Mouse (Mus musculus) neural tube, embryonic 11.5 days (tissue): ENCODE results near the gene Pigb. TPM values are rescaled to one million over a fixed set of nuclear protein-coding genes. Genes with fewer than 3 reads are reported as not detected.

ENCODE experiments used
- ATAC-seq: fragments of 200-750 bp; cut with Nextera tagmentation; 2 replicates; pipeline ENCODE4 v1.8.0; 2017; ENCODE audit warnings: moderate number of reproducible peaks, mild to moderate bottlenecking, moderate TSS enrichment, moderate library complexity; ENCODE audit not compliant: insufficient read depth, low FRiP score, low TSS enrichment
- DNase-seq: peaks from one replicate; pipeline ENCODE4 v3.0.0-alpha.2; 2015; ENCODE audit warnings: low spot score
- H3K27ac ChIP-seq: fragments of 300-500 bp; sonication (generic); 2 replicates; pipeline ENCODE4 v1.5.1; 2014; ENCODE audit warnings: low read depth, mild to moderate bottlenecking, low read length
- H3K27me3 ChIP-seq: fragments of 300-500 bp; sonication (generic); 2 replicates; pipeline ENCODE4 v1.6.1; 2014; ENCODE audit warnings: mild to moderate bottlenecking, low read length, mixed read lengths; ENCODE audit not compliant: control insufficient read depth, insufficient read depth
- H3K36me3 ChIP-seq: fragments of 300-500 bp; sonication (generic); 2 replicates; pipeline ENCODE4 v1.6.1; 2014; ENCODE audit warnings: mild to moderate bottlenecking, low read length, moderate library complexity, mixed read lengths; ENCODE audit not compliant: control insufficient read depth, insufficient read depth
- H3K4me1 ChIP-seq: fragments of 300-500 bp; sonication (generic); 2 replicates; pipeline ENCODE4 v1.6.1; 2014; ENCODE audit warnings: low read length, mixed read lengths; ENCODE audit not compliant: control insufficient read depth, insufficient read depth
- H3K4me2 ChIP-seq: fragments of 300-500 bp; sonication (generic); 2 replicates; pipeline ENCODE4 v1.6.1; 2014; ENCODE audit warnings: low read depth, mild to moderate bottlenecking, moderate library complexity
- H3K4me3 ChIP-seq: fragments of 300-500 bp; sonication (generic); 2 replicates; pipeline ENCODE4 v1.5.1; 2014; ENCODE audit warnings: low read depth, low read length
- H3K9ac ChIP-seq: fragments of 300-500 bp; sonication (generic); 2 replicates; pipeline ENCODE4 v1.6.1; 2014; ENCODE audit warnings: mild to moderate bottlenecking, low read length
- H3K9me3 ChIP-seq: fragments of 300-500 bp; sonication (generic); 2 replicates; pipeline ENCODE4 v1.6.1; 2016; ENCODE audit warnings: low read length; ENCODE audit not compliant: control insufficient read depth
- WGBS: fragments of 180-500 bp; shearing (Covaris S2); extraction: QIAGEN DNeasy Blood & Tissue Kit; methylation state at CpG from one replicate; pipeline ENCODE4 v1.1.7; 2014; 5-methylcytosine and 5-hydroxymethylcytosine counted together
- polyA plus RNA-seq: library from polyadenylated mRNA; unstranded; fragments of >200 nt; fragmentation: Nextera tagmentation; extraction: Ambion mirVana; gene quantifications from 2 replicates; pipeline ENCODE4 v1.2.1, GENCODE M21; 2014

The Pigb gene
- polyA plus RNA-seq, 1 experiment from 2014 or later, result 17.7 TPM

- Histone ChIP-seq H3K4me3 (no peak overlapping the region), H3K27ac (no peak overlapping the region), H3K36me3 (no peaks in the 10 kb centered on the region), H3K27me3 (no peaks in the 10 kb centered on the region), H3K9ac (no peak overlapping the region), H3K4me2 (no peak overlapping the region), H3K9me3 (no peaks in the 10 kb centered on the region), H3K4me1 (no peaks in the 10 kb centered on the region)
- ATAC-seq (no peak), DNase-seq (no peak)
- WGBS, result 93% methylated on average over 3 of the region's 3 CpGs
Measured at GRCm38 (mm10) chr9:73006175-73006574, 34.0 kb downstream of the Pigb start.

GRCm38 (mm10) chr9:73005106-73005505 lies 35.1 kb downstream of the Pigb start:
- no peaks in the 10 kb centered on the region for H3K36me3 ChIP-seq
- no peak overlapping the region for H3K4me3 ChIP-seq
- ATAC-seq (no peak), DNase-seq (no peak)
- H3K27me3 ChIP-seq, result no peaks in the 10 kb centered on the region
- no peak overlapping the region for H3K9ac ChIP-seq
- no peak overlapping the region for H3K27ac ChIP-seq
- H3K4me2 ChIP-seq, result no peak overlapping the region
- H3K9me3 ChIP-seq, result no peaks in the 10 kb centered on the region
- 88% methylated on average over 6 of the region's 6 CpGs for WGBS
- H3K4me1 ChIP-seq, result no peaks in the 10 kb centered on the region

GRCm38 (mm10) chr9:73004076-73004475 lies 36.1 kb downstream of the Pigb start:
- 86% methylated on average over 8 of the region's 8 CpGs for WGBS
- Histone ChIP-seq H3K4me1 (no peaks in the 10 kb centered on the region), H3K9me3 (no peaks in the 10 kb centered on the region), H3K27ac (no peak overlapping the region), H3K4me3 (no peak overlapping the region), H3K27me3 (no peaks in the 10 kb centered on the region), H3K4me2 (no peak overlapping the region), H3K36me3 (no peaks in the 10 kb centered on the region), H3K9ac (no peak overlapping the region)
- ATAC-seq (no peak), DNase-seq (no peak)

- Histone ChIP-seq H3K4me2 (no peak overlapping the region), H3K27me3 (no peaks in the 10 kb centered on the region), H3K4me3 (no peak overlapping the region), H3K9ac (no peak overlapping the region), H3K27ac (no peak overlapping the region), H3K36me3 (no peaks in the 10 kb centered on the region), H3K4me1 (no peaks in the 10 kb centered on the region), H3K9me3 (no peaks in the 10 kb centered on the region)
- 74% methylated on average over 3 of the region's 3 CpGs for WGBS
- no peak for ATAC-seq
- no peak for DNase-seq
Measured at GRCm38 (mm10) chr9:73002177-73002576, 38.0 kb downstream of the Pigb start.

GRCm38 (mm10) chr9:73001314-73002011 lies 38.7 kb downstream of the Pigb start:
- Histone ChIP-seq H3K27me3 (no peaks in the 10 kb centered on the region), H3K4me2 (no peak overlapping the region), H3K4me3 (no peak overlapping the region), H3K4me1 (no peaks in the 10 kb centered on the region), H3K9ac (no peak overlapping the region), H3K36me3 (no peaks in the 10 kb centered on the region), H3K9me3 (no peaks in the 10 kb centered on the region), H3K27ac (no peak overlapping the region)
- ATAC-seq (no peak), DNase-seq (no peak)
- WGBS, result 90% methylated on average over 13 of the region's 13 CpGs

- H3K36me3 ChIP-seq, result no peaks in the 10 kb centered on the region
- no peaks in the 10 kb centered on the region for H3K27me3 ChIP-seq
- no peaks in the 10 kb centered on the region for H3K4me1 ChIP-seq
- H3K9me3 ChIP-seq, result no peaks in the 10 kb centered on the region
- H3K4me2 ChIP-seq, result no peak overlapping the region
- no peak overlapping the region for H3K9ac ChIP-seq
- no peak overlapping the region for H3K4me3 ChIP-seq
- 71% methylated on average over 2 of the region's 2 CpGs for WGBS
- no peak for ATAC-seq
- DNase-seq, result no peak
- no peak overlapping the region for H3K27ac ChIP-seq
Measured at GRCm38 (mm10) chr9:73000487-73000886, 39.7 kb downstream of the Pigb start.

- WGBS, result 63% methylated on average over 7 of the region's 7 CpGs
- Histone ChIP-seq H3K4me3 (no peak overlapping the region), H3K36me3 (no peaks in the 10 kb centered on the region), H3K4me1 (no peaks in the 10 kb centered on the region), H3K9me3 (no peaks in the 10 kb centered on the region), H3K9ac (no peak overlapping the region), H3K4me2 (no peak overlapping the region), H3K27ac (no peak overlapping the region), H3K27me3 (no peaks in the 10 kb centered on the region)
- ATAC-seq (no peak), DNase-seq (no peak)
Measured at GRCm38 (mm10) chr9:72996806-72997205, 43.4 kb downstream of the Pigb start.

- Histone ChIP-seq H3K27me3 (no peaks in the 10 kb centered on the region), H3K36me3 (no peaks in the 10 kb centered on the region), H3K27ac (no peak overlapping the region), H3K9me3 (no peaks in the 10 kb centered on the region), H3K4me3 (no peak overlapping the region), H3K4me1 (no peaks in the 10 kb centered on the region), H3K4me2 (no peak overlapping the region), H3K9ac (no peak overlapping the region)
- no peak for DNase-seq
- ATAC-seq, result no peak
Measured at GRCm38 (mm10) chr9:72996167-72996566, 44.0 kb downstream of the Pigb start.

- no peaks in the 10 kb centered on the region for H3K27me3 ChIP-seq
- H3K4me3 ChIP-seq, result no peak overlapping the region
- no peak overlapping the region for H3K9ac ChIP-seq
- H3K4me2 ChIP-seq, result no peak overlapping the region
- ATAC-seq, result no peak
- H3K9me3 ChIP-seq, result no peaks in the 10 kb centered on the region
- no peak overlapping the region for H3K27ac ChIP-seq
- no peaks in the 10 kb centered on the region for H3K36me3 ChIP-seq
- WGBS, result 89% methylated on average over 5 of the region's 5 CpGs
- H3K4me1 ChIP-seq, result no peaks in the 10 kb centered on the region
- no peak for DNase-seq
Measured at GRCm38 (mm10) chr9:72992576-72992975, 47.6 kb downstream of the Pigb start.
